Mouse (Mus musculus) megakaryocyte, embryonic 14.5 days (primary cell): ENCODE results near the gene Ahcyl1. TPM values are rescaled to one million over a fixed set of nuclear protein-coding genes. Genes with fewer than 3 reads are reported as not detected.

ENCODE experiments used
- H3K27me3 ChIP-seq: replicated peaks from 2 replicates; pipeline ENCODE3; 2012; ENCODE audit warnings: inconsistent platforms
- H3K36me3 ChIP-seq: replicated peaks from 2 replicates; pipeline ENCODE3; 2012; ENCODE audit warnings: low read length, inconsistent platforms, mixed read lengths
- H3K4me1 ChIP-seq: 2 replicates; pipeline ENCODE4 v1.6.1; 2012; ENCODE audit warnings: inconsistent platforms
- H3K4me3 ChIP-seq: replicated peaks from 2 replicates; pipeline ENCODE3; 2012; ENCODE audit warnings: moderate library complexity, mild to moderate bottlenecking, inconsistent platforms
- H3K9me3 ChIP-seq: 2 replicates; pipeline ENCODE4 v1.6.1; 2012; ENCODE audit warnings: inconsistent platforms
- FLI1 ChIP-seq: IDR thresholded peaks from 2 replicates; pipeline ENCODE4 v1.6.1; 2012; ENCODE audit warnings: low read length, inconsistent platforms, mixed read lengths
- GATA1 ChIP-seq: IDR thresholded peaks from 3 replicates; pipeline ENCODE4 v1.6.1; 2012; ENCODE audit warnings: mixed read lengths, low read length, inconsistent platforms, borderline replicate concordance
- polyA plus RNA-seq: library from polyadenylated mRNA; stranded (reverse); fragments of >175 nt; gene quantifications from 2 replicates; pipeline ENCODE4 v1.2.3, GENCODE M21; 2012; ENCODE audit warnings: low replicate concordance; ENCODE audit not compliant: insufficient read depth

The Ahcyl1 gene
- polyA plus RNA-seq, 1 experiment: 3.6 TPM

DNA sequence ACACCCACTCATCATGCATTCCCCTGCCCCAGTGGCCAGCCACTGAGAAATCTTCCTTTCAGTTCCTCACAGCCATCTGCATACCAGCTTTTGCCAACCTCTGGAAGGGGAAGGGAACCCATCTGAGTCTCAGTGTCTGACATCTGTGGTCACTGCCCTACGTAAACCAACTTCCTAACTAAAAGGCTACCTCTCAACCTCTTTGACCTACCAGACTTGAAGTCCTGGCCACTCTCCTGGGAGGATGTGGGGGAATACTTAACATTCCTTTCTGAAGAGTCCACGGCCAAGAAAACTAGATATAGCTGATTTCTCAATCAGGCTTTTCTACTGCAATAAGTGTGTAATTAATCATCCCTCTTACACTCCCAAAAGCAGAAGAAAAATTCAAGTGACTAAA, 9.8 kb upstream of the Ahcyl1 start:
- TF ChIP-seq FLI1: no peak
- TF ChIP-seq GATA1: no peak
- Histone ChIP-seq H3K4me3 (no peak overlapping the region), H3K27me3 (peaks cover 19% of the 10 kb centered on the region), H3K9me3 (peaks cover 2% of the 10 kb centered on the region), H3K36me3 (no peaks in the 10 kb centered on the region), H3K4me1 (peaks cover 11% of the 10 kb centered on the region)

DNA sequence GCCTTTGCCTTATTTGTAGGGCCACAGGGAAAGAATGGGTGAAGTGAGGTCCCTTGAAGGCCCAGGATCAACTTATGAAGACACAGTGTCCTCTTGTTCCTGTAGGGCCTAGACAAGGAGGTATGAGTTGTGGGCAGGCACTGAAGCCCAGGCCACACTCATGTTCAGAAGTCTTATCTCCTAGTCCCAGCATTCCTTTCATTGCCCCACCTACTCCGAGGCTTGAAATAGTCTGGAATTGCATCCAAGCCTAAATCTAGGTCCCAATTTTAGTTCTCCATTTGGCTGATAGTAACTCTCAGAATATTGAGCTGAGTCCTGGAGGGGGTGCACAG, 8.0 kb upstream of the Ahcyl1 start:
- H3K36me3 ChIP-seq: no peaks in the 10 kb centered on the region
- H3K9me3 ChIP-seq: peaks cover 9% of the 10 kb centered on the region
- TF ChIP-seq GATA1: no peak
- peaks cover 11% of the 10 kb centered on the region for H3K4me1 ChIP-seq
- peaks cover 26% of the 10 kb centered on the region for H3K27me3 ChIP-seq
- no peak overlapping the region for H3K4me3 ChIP-seq

DNA sequence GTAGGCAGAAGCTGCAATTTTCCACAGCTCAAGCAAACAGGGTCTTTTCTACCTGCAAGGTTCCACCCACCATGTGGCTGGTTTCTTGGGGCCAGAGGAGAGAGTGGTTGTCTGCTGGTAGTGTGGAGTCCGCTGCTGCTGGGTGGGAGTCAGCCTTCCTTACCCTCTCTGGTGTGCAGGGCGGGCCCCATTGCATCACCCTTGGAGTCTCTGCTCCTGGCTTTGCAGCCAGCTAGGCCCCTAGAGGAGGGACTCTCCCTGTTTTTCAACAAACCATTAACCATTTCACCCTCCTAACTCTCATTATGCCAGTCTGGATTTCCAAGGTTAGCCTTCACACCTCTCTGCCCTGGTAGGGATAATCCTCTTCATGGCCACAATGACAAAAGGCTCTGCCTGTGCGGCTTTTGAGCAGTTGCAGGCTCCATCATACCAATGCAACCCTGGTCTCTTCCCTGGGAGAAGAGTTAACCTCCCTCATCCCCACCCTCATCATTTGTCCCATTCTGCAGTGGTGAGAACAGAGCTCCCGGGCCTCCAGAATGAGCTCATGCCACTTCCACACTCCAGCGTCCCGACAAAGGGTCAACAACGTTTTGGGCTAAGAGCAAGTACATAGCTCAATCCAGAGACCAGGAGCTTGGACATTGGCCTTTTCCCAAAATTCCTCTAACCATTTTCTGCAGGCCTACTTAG, 7.5 kb upstream of the Ahcyl1 start:
- Histone ChIP-seq H3K4me1 (peaks cover 11% of the 10 kb centered on the region), H3K9me3 (peaks cover 9% of the 10 kb centered on the region), H3K36me3 (no peaks in the 10 kb centered on the region), H3K27me3 (peaks cover 30% of the 10 kb centered on the region), H3K4me3 (no peak overlapping the region)
- TF ChIP-seq FLI1 (no peak), GATA1 (no peak)

GRCm38 (mm10) chr3:107701767-107702394, 5.5 kb upstream of the Ahcyl1 start:
- H3K4me1 ChIP-seq: peaks cover 15% of the 10 kb centered on the region
- H3K36me3 ChIP-seq: no peaks in the 10 kb centered on the region
- no peak overlapping the region for H3K4me3 ChIP-seq
- peaks cover 9% of the 10 kb centered on the region for H3K9me3 ChIP-seq
- TF ChIP-seq GATA1: no peak
- no peak for TF ChIP-seq FLI1
- peaks cover 28% of the 10 kb centered on the region for H3K27me3 ChIP-seq

GRCm38 (mm10) chr3:107700625-107701024, 4.3 kb upstream of the Ahcyl1 start:
- H3K36me3 ChIP-seq: no peaks in the 10 kb centered on the region
- no peak for TF ChIP-seq GATA1
- no peak for TF ChIP-seq FLI1
- peaks cover 24% of the 10 kb centered on the region for H3K27me3 ChIP-seq
- H3K4me3 ChIP-seq: no peak overlapping the region
- H3K9me3 ChIP-seq: peaks cover 9% of the 10 kb centered on the region
- peaks cover 16% of the 10 kb centered on the region for H3K4me1 ChIP-seq

DNA sequence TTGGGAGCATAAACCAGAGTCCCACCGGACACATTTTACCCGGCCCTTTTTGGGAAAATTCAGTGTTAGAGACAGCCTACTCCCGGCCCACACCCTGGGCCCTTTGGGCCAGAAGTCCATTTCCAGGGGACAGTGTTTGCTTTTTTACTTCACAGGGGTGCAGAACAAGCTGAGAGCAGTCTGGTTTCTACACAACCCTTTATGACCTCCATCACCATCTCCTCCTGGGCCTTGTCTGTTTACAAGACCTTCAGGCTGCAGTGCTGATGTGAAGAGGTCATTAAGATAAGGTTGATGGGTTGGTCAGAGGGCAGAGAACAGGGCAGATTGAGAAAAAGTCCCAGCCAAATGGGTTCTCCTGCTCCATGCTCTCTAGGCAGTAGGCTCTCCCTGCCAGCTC, 550 bp upstream of the Ahcyl1 start:
- Histone ChIP-seq H3K9me3 (peaks cover 9% of the 10 kb centered on the region), H3K27me3 (peaks cover 13% of the 10 kb centered on the region), H3K36me3 (peaks cover 7% of the 10 kb centered on the region), H3K4me1 (peaks cover 37% of the 10 kb centered on the region), H3K4me3 (peak overlapping the region; percentile 96)
- TF ChIP-seq GATA1 (no peak), FLI1 (no peak)

- Histone ChIP-seq H3K4me1 (peaks cover 51% of the 10 kb centered on the region), H3K27me3 (peaks cover 8% of the 10 kb centered on the region), H3K36me3 (peaks cover 14% of the 10 kb centered on the region), H3K9me3 (no peaks in the 10 kb centered on the region), H3K4me3 (peak overlapping the region; percentile 96)
- no peak for TF ChIP-seq FLI1
- no peak for TF ChIP-seq GATA1
Measured at GRCm38 (mm10) chr3:107695219-107695947, 977 bp downstream of the Ahcyl1 start.

DNA sequence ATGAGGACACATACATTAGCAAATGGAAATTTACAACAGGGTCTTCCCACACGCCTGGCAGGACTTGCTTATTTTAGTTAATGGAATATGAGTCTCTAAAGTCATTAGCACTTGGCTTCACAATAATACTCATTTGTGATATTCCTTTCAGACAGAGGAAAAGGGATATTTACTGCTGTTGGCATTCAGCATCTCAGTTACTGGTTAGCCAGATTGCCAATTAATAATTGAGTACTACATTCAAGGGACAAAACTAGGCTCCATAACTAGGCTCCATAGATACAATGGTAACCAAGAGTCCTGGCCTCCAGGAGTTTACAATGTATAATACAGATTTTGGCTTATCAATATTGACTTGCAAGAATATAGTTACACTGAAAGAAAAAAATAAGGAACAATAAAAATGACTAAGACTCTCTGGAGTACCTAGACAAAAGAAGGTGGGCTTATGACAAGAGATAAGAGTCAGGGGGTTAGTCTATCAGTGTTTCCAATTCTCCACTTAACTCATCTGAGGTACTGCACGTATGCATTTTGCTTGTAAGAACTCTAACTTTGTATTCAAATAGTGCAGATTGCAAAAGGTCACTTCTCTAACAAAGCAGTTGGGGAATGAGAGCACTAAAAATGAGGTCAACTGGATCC, 2.0 kb downstream of the Ahcyl1 start:
- peak overlapping the region; percentile 96 for H3K4me3 ChIP-seq
- peaks cover 59% of the 10 kb centered on the region for H3K4me1 ChIP-seq
- H3K9me3 ChIP-seq: no peaks in the 10 kb centered on the region
- H3K27me3 ChIP-seq: peaks cover 6% of the 10 kb centered on the region
- peaks cover 14% of the 10 kb centered on the region for H3K36me3 ChIP-seq
- TF ChIP-seq GATA1 (no peak), FLI1 (no peak)

DNA sequence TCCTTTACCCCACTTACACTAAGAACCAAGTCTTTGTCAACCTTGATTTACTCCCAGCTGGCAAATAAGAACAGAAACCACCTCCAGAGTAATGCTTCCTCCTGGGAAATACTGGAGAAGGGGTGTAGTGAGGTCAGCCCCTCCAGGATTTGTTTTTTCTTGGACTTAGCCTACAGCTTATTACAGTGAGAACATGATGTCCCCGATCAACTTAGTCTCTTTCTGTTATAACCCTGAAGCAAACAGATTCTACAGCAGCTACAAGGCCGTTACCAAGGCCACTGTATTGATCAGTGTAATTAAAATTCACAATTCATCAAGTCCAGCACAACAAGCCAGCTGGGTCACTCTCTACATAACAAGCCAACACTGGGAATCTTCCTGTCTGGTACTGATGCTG, 6.0 kb downstream of the Ahcyl1 start:
- no peak for TF ChIP-seq FLI1
- no peak for TF ChIP-seq GATA1
- no peaks in the 10 kb centered on the region for H3K27me3 ChIP-seq
- peaks cover 14% of the 10 kb centered on the region for H3K36me3 ChIP-seq
- no peaks in the 10 kb centered on the region for H3K9me3 ChIP-seq
- no peak overlapping the region for H3K4me3 ChIP-seq
- H3K4me1 ChIP-seq: peaks cover 86% of the 10 kb centered on the region

DNA sequence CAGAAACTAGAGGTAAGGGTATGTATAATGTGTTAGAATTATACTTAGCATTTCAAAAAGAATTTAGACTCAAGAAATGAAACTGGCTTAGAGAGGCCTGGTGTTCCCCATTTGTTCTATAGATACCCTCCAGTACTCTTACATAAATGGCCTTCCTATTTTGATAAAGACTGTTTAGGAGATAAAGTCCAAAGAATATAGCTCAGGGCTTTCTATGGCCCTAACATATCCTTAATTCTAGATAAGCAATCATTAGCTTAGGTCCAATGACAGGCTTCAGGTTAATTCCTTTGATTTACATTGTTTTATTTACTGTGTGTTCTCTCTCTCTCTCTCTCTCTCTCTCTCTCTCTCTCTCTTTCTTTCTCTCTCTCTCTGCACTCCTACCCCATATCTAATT, 7.1 kb downstream of the Ahcyl1 start:
- H3K27me3 ChIP-seq: no peaks in the 10 kb centered on the region
- peaks cover 13% of the 10 kb centered on the region for H3K36me3 ChIP-seq
- peaks cover 80% of the 10 kb centered on the region for H3K4me1 ChIP-seq
- H3K4me3 ChIP-seq: no peak overlapping the region
- H3K9me3 ChIP-seq: no peaks in the 10 kb centered on the region
- TF ChIP-seq FLI1: no peak
- no peak for TF ChIP-seq GATA1
